Mouse (Mus musculus): ENCODE measurements around the gene Dgcr2. TPM values are rescaled to one million over a fixed set of nuclear protein-coding genes. Genes with fewer than 3 reads are reported as not detected.

The Dgcr2 gene
- polyA plus RNA-seq, 1 experiment from 2014 or later: 18.6 TPM

- peak; percentile 28 for DNase-seq
- peak overlapping the region; percentile 9; the same call in 1 of the 2 replicates for H3K4me2 ChIP-seq
- peak overlapping the region; percentile 39; the same call in 1 of the 2 replicates for H3K9ac ChIP-seq
- peaks cover 68% of the 10 kb centered on the region for H3K4me1 ChIP-seq (replicated peaks)
- H3K36me3 ChIP-seq: peaks cover 26% of the 10 kb centered on the region
- H3K27ac ChIP-seq: peak overlapping the region; percentile 47
- no peaks in the 10 kb centered on the region for H3K9me3 ChIP-seq (replicated peaks)
- 27% methylated on average over 5 of the region's 5 CpGs for WGBS (ENCODE audit: insufficient replicate concordance)
- H3K4me3 ChIP-seq (replicated peaks): no peak overlapping the region
- no peaks in the 10 kb centered on the region for H3K27me3 ChIP-seq
- peak; percentile 81 for ATAC-seq (ENCODE audit: low read depth)
These were observed 27.1 kb downstream of the Dgcr2 start for GRCm38 (mm10) chr16:17871248-17871647.

- H3K27ac ChIP-seq: no peak overlapping the region
- peaks cover 16% of the 10 kb centered on the region for H3K36me3 ChIP-seq
- ATAC-seq (ENCODE audit: low read depth): no peak
- 65% methylated on average over 6 of the region's 6 CpGs for WGBS (ENCODE audit: insufficient replicate concordance)
- H3K9me3 ChIP-seq (replicated peaks): no peaks in the 10 kb centered on the region
- peaks cover 31% of the 10 kb centered on the region for H3K4me1 ChIP-seq (replicated peaks)
- no peak for DNase-seq
- H3K9ac ChIP-seq: no peak overlapping the region
- no peak overlapping the region for H3K4me2 ChIP-seq
- no peak overlapping the region for H3K4me3 ChIP-seq (replicated peaks)
- no peaks in the 10 kb centered on the region for H3K27me3 ChIP-seq
These were observed 32.6 kb downstream of the Dgcr2 start for GRCm38 (mm10) chr16:17865770-17866169.

- Histone ChIP-seq H3K27me3 (no peaks in the 10 kb centered on the region), H3K4me2 (no peak overlapping the region), H3K9me3 (replicated peaks) (no peaks in the 10 kb centered on the region), H3K9ac (no peak overlapping the region), H3K27ac (no peak overlapping the region), H3K4me3 (replicated peaks) (no peak overlapping the region), H3K4me1 (replicated peaks) (peaks cover 27% of the 10 kb centered on the region), H3K36me3 (peaks cover 13% of the 10 kb centered on the region)
- WGBS (ENCODE audit: insufficient replicate concordance): 54% methylated on average over 2 of the region's 2 CpGs
- ATAC-seq (ENCODE audit: low read depth) (no peak), DNase-seq (no peak)
These were observed 33.1 kb downstream of the Dgcr2 start for GRCm38 (mm10) chr16:17865293-17865692.

GRCm38 (mm10) chr16:17858592-17858991, 39.8 kb downstream of the Dgcr2 start:
- no peaks in the 10 kb centered on the region for H3K4me1 ChIP-seq (replicated peaks)
- peak; percentile 20 for DNase-seq
- H3K4me2 ChIP-seq: no peak overlapping the region
- 0 out of 2 replicates have a peak, but pooled peaks have one; percentile 34 for ATAC-seq (ENCODE audit: low read depth)
- H3K27me3 ChIP-seq: no peaks in the 10 kb centered on the region
- no peak overlapping the region for H3K27ac ChIP-seq
- H3K9ac ChIP-seq: no peak overlapping the region
- H3K36me3 ChIP-seq: peaks cover 62% of the 10 kb centered on the region
- no peaks in the 10 kb centered on the region for H3K9me3 ChIP-seq (replicated peaks)
- no peak overlapping the region for H3K4me3 ChIP-seq (replicated peaks)

GRCm38 (mm10) chr16:17857157-17857556, 41.2 kb downstream of the Dgcr2 start:
- peaks cover 72% of the 10 kb centered on the region for H3K36me3 ChIP-seq
- no peaks in the 10 kb centered on the region for H3K9me3 ChIP-seq (replicated peaks)
- H3K27ac ChIP-seq: no peak overlapping the region
- H3K4me2 ChIP-seq: no peak overlapping the region
- H3K4me3 ChIP-seq (replicated peaks): no peak overlapping the region
- ATAC-seq (ENCODE audit: low read depth): no peak
- H3K27me3 ChIP-seq: no peaks in the 10 kb centered on the region
- DNase-seq: no peak
- 89% methylated on average over 7 of the region's 7 CpGs for WGBS (ENCODE audit: insufficient replicate concordance)
- no peaks in the 10 kb centered on the region for H3K4me1 ChIP-seq (replicated peaks)
- H3K9ac ChIP-seq: no peak overlapping the region

GRCm38 (mm10) chr16:17853263-17853662, 45.1 kb downstream of the Dgcr2 start:
- 77% methylated on average over 2 of the region's 2 CpGs for WGBS (ENCODE audit: insufficient replicate concordance)
- H3K4me3 ChIP-seq (replicated peaks): no peak overlapping the region
- no peak overlapping the region for H3K4me2 ChIP-seq
- no peaks in the 10 kb centered on the region for H3K27me3 ChIP-seq
- ATAC-seq (ENCODE audit: low read depth) (no peak), DNase-seq (no peak)
- H3K4me1 ChIP-seq (replicated peaks): no peaks in the 10 kb centered on the region
- H3K9me3 ChIP-seq (replicated peaks): no peaks in the 10 kb centered on the region
- H3K9ac ChIP-seq: no peak overlapping the region
- no peak overlapping the region for H3K27ac ChIP-seq
- H3K36me3 ChIP-seq: peaks cover 89% of the 10 kb centered on the region

GRCm38 (mm10) chr16:17851860-17852259, 46.5 kb downstream of the Dgcr2 start:
- DNase-seq (no peak), ATAC-seq (ENCODE audit: low read depth) (no peak)
- Histone ChIP-seq H3K9me3 (replicated peaks) (no peaks in the 10 kb centered on the region), H3K4me1 (replicated peaks) (no peaks in the 10 kb centered on the region), H3K4me3 (replicated peaks) (no peak overlapping the region), H3K27ac (no peak overlapping the region), H3K36me3 (peaks cover 85% of the 10 kb centered on the region), H3K9ac (no peak overlapping the region), H3K27me3 (no peaks in the 10 kb centered on the region), H3K4me2 (no peak overlapping the region)
- 73% methylated on average over 1 of the region's 1 CpGs for WGBS (ENCODE audit: insufficient replicate concordance)

GRCm38 (mm10) chr16:17851331-17851730, 47.0 kb downstream of the Dgcr2 start:
- no peak overlapping the region for H3K9ac ChIP-seq
- no peaks in the 10 kb centered on the region for H3K9me3 ChIP-seq (replicated peaks)
- no peak overlapping the region for H3K4me2 ChIP-seq
- 85% methylated on average over 5 of the region's 5 CpGs for WGBS (ENCODE audit: insufficient replicate concordance)
- H3K4me3 ChIP-seq (replicated peaks): no peak overlapping the region
- H3K36me3 ChIP-seq: peaks cover 85% of the 10 kb centered on the region
- ATAC-seq (ENCODE audit: low read depth): no peak
- H3K27me3 ChIP-seq: no peaks in the 10 kb centered on the region
- H3K4me1 ChIP-seq (replicated peaks): no peaks in the 10 kb centered on the region
- H3K27ac ChIP-seq: no peak overlapping the region
- DNase-seq: no peak

GRCm38 (mm10) chr16:17849486-17849885, 48.9 kb downstream of the Dgcr2 start:
- Histone ChIP-seq H3K4me3 (replicated peaks) (no peak overlapping the region), H3K27ac (no peak overlapping the region), H3K4me2 (no peak overlapping the region), H3K9ac (no peak overlapping the region), H3K27me3 (no peaks in the 10 kb centered on the region), H3K4me1 (replicated peaks) (no peaks in the 10 kb centered on the region), H3K36me3 (peaks cover 87% of the 10 kb centered on the region), H3K9me3 (replicated peaks) (no peaks in the 10 kb centered on the region)
- WGBS (ENCODE audit: insufficient replicate concordance): 77% methylated on average over 6 of the region's 6 CpGs
- no peak for DNase-seq
- no peak for ATAC-seq (ENCODE audit: low read depth)

- H3K9me3 ChIP-seq (replicated peaks): no peaks in the 10 kb centered on the region
- no peak overlapping the region for H3K4me2 ChIP-seq
- peaks cover 87% of the 10 kb centered on the region for H3K36me3 ChIP-seq
- no peak overlapping the region for H3K4me3 ChIP-seq (replicated peaks)
- H3K9ac ChIP-seq: no peak overlapping the region
- WGBS (ENCODE audit: insufficient replicate concordance): 16% methylated on average over 1 of the region's 1 CpGs
- ATAC-seq (ENCODE audit: low read depth): no peak
- no peaks in the 10 kb centered on the region for H3K27me3 ChIP-seq
- DNase-seq: no peak
- no peaks in the 10 kb centered on the region for H3K4me1 ChIP-seq (replicated peaks)
- no peak overlapping the region for H3K27ac ChIP-seq
These were observed 49.4 kb downstream of the Dgcr2 start for GRCm38 (mm10) chr16:17848928-17849327.

- H3K36me3 ChIP-seq: peaks cover 90% of the 10 kb centered on the region
These were observed 49.9 kb downstream of the Dgcr2 start for GRCm38 (mm10) chr16:17848431-17848830.

GRCm38 (mm10) chr16:17843701-17844365, 54.5 kb downstream of the Dgcr2 start:
- H3K4me3 ChIP-seq (replicated peaks): no peak overlapping the region
- no peak overlapping the region for H3K27ac ChIP-seq
- H3K4me2 ChIP-seq: no peak overlapping the region
- ATAC-seq (ENCODE audit: low read depth) (no peak), DNase-seq (no peak)
- no peaks in the 10 kb centered on the region; the same call in 1 of the 2 replicates for H3K27me3 ChIP-seq
- H3K36me3 ChIP-seq: peaks cover 77% of the 10 kb centered on the region
- WGBS (ENCODE audit: insufficient replicate concordance): 81% methylated on average over 10 of the region's 10 CpGs
- no peak overlapping the region for H3K9ac ChIP-seq
- H3K9me3 ChIP-seq (replicated peaks): no peaks in the 10 kb centered on the region
- H3K4me1 ChIP-seq (replicated peaks): no peaks in the 10 kb centered on the region

More at GRCm38 (mm10) chr16:17848431-17848830, 49.9 kb downstream of the Dgcr2 start:
- 86% methylated on average over 6 of the region's 6 CpGs for WGBS (ENCODE audit: insufficient replicate concordance)
- Histone ChIP-seq H3K4me2 (no peak overlapping the region), H3K27ac (no peak overlapping the region), H3K27me3 (no peaks in the 10 kb centered on the region), H3K9ac (no peak overlapping the region), H3K4me3 (replicated peaks) (no peak overlapping the region), H3K9me3 (replicated peaks) (no peaks in the 10 kb centered on the region), H3K4me1 (replicated peaks) (no peaks in the 10 kb centered on the region)
- no peak for DNase-seq
- no peak for ATAC-seq (ENCODE audit: low read depth)
